Mouse (Mus musculus): ENCODE measurements around the gene Sult6b2. TPM values are rescaled to one million over a fixed set of nuclear protein-coding genes. Genes with fewer than 3 reads are reported as not detected.
A peak's percentile ranks its signal among the peaks of the same experiment; 100 is the strongest.

Sult6b2 gene
- polyA plus RNA-seq, 1 experiment from 2014 or later: 0.25 TPM

DNA sequence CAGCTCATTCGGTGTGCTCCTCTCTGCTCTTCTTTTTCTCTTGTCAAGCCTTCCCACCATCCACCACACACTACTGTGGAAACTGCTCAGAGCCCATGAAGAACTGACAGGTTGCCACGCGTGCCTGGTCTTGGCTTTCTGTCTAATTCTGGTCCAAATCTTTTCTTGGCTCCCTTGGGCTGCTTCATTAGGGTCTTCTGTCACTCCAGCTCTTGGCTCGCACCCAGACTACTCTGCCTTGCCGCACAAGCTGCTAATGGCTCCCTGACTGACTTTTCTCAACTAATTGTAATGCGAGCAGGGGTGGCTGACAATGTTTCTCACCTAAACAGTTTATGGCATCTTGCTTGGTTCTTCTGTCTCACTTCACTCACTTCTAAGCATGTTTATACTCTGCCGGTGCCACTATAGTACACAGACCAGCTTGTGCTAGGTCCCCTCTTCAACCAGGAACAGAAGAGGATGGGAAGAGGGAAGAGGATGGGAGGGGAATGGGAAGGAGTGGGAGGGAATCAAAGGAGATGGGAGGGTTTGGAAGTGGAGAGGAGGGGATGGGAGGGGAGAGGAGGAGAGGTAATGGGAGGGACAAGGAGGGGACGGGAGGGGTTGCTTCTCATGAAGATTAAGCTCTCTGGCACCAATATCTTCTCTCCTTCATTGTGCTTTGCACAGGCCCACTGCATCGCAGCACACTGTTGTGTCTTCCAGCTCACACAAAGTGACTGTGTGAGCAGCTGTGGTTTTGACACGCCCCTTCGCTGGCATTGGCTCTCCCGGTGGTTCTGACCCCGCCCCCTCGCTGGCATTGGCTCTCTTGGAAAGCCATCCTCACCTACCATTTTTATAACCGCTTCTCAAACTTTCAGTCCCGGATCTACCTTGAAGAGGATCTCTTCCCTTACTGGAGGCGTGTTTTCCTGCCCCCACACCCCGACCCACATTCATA is 16.0 kb downstream of the Sult6b2 start:
- Histone ChIP-seq H3K4me1 (ENCODE audit: control insufficient read depth, insufficient read depth, low read length) (peaks cover 6% of the 10 kb centered on the region), H3K27ac (ENCODE audit: low read length) (no peak overlapping the region), H3K4me3 (ENCODE audit: low read depth, low read length) (no peak overlapping the region), H3K4me2 (ENCODE audit: low read length) (no peak overlapping the region), H3K9ac (ENCODE audit: low read depth, low read length) (no peak overlapping the region), H3K9me3 (replicated peaks; ENCODE audit: control insufficient read depth, low read length, poor library complexity, severe bottlenecking) (no peaks in the 10 kb centered on the region), H3K36me3 (ENCODE audit: control insufficient read depth, insufficient read depth, low read length) (no peaks in the 10 kb centered on the region), H3K27me3 (ENCODE audit: control insufficient read depth, insufficient read depth, low read depth, low read length) (no peaks in the 10 kb centered on the region)
- 0 out of 2 replicates have a peak, but pooled peaks have one; percentile 44 for ATAC-seq
- 55% methylated on average over 18 of the region's 18 CpGs for WGBS

DNA sequence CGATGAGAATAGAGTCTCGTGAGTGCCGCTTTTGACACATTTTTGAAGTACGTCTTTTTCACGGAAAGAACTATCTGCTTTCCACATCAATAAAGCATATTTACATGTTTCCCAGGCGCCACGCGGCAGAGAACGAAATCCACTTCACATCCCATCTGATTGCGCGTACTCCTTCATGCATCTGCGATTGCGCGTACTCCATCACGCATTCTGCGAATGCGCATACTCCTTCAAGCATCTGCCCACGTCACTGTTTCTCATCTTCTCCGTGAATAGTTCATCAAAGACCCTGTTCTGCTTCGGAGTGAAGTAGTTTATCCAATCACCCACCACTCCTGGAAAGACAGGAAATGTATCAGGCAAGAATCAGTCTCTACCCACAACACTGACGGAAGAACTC is 18.2 kb downstream of the Sult6b2 start:
- no peak overlapping the region for H3K27ac ChIP-seq (ENCODE audit: low read length)
- no peak overlapping the region for H3K4me2 ChIP-seq (ENCODE audit: low read length)
- no peak for ATAC-seq
- 0 out of 2 replicates have a peak, but pooled peaks cover 2% of the 10 kb centered on the region for H3K4me1 ChIP-seq (ENCODE audit: control insufficient read depth, insufficient read depth, low read length)
- no peaks in the 10 kb centered on the region for H3K9me3 ChIP-seq (replicated peaks; ENCODE audit: control insufficient read depth, low read length, poor library complexity, severe bottlenecking)
- WGBS: 83% methylated on average over 21 of the region's 21 CpGs
- no peaks in the 10 kb centered on the region for H3K27me3 ChIP-seq (ENCODE audit: control insufficient read depth, insufficient read depth, low read depth, low read length)
- H3K36me3 ChIP-seq (ENCODE audit: control insufficient read depth, insufficient read depth, low read length): no peaks in the 10 kb centered on the region
- H3K4me3 ChIP-seq (ENCODE audit: low read depth, low read length): no peak overlapping the region
- H3K9ac ChIP-seq (ENCODE audit: low read depth, low read length): no peak overlapping the region

DNA sequence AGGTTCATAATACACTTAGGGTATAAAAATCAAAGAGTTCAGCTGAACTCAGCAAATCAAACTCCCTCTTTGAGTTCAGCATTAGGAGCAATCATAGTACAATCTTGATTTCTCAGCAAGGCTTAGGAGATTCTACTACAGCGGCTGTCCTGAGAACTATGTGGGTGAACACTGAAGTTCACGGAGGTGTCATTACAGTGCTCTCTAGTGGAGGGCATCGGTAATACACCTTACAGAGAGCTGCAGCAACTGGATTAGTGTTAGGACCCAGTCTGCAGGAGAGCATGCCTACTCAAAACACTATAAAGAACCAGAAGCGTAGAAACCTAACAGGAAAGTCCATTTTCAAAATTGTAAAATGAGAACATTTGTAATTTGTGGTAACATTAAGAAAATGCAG is 19.0 kb downstream of the Sult6b2 start:
- Histone ChIP-seq H3K9me3 (replicated peaks; ENCODE audit: control insufficient read depth, low read length, poor library complexity, severe bottlenecking) (no peaks in the 10 kb centered on the region), H3K36me3 (ENCODE audit: control insufficient read depth, insufficient read depth, low read length) (no peaks in the 10 kb centered on the region), H3K27ac (ENCODE audit: low read length) (no peak overlapping the region), H3K4me2 (ENCODE audit: low read length) (no peak overlapping the region), H3K4me3 (ENCODE audit: low read depth, low read length) (no peak overlapping the region), H3K4me1 (ENCODE audit: control insufficient read depth, insufficient read depth, low read length) (0 out of 2 replicates have a peak, but pooled peaks cover 2% of the 10 kb centered on the region), H3K9ac (ENCODE audit: low read depth, low read length) (no peak overlapping the region), H3K27me3 (ENCODE audit: control insufficient read depth, insufficient read depth, low read depth, low read length) (no peaks in the 10 kb centered on the region)
- no peak for ATAC-seq
- WGBS: 32% methylated on average over 4 of the region's 4 CpGs

DNA sequence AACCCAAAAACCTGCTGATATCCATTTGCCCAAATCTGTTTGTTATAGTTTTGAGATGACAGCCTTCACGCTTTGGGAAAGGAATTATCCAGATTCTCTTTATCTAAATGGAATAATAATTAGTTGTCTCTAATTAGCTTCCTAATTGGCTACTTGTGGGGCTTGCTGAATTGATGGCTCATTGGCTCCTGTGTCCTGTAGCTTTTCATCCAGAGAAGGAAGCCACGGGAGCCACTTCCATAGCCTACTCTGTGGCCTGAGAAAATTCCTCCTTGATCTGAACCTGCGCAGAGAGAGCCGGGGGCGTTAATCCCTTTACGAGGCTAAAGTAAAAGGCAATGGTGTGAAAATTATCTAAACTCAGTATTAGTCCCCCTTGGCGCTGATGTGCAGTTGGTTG is 23.0 kb downstream of the Sult6b2 start:
- Histone ChIP-seq H3K9me3 (replicated peaks; ENCODE audit: control insufficient read depth, low read length, poor library complexity, severe bottlenecking) (no peaks in the 10 kb centered on the region), H3K4me3 (ENCODE audit: low read depth, low read length) (no peak overlapping the region), H3K4me1 (ENCODE audit: control insufficient read depth, insufficient read depth, low read length) (0 out of 2 replicates have a peak, but pooled peaks cover 2% of the 10 kb centered on the region), H3K4me2 (ENCODE audit: low read length) (no peak overlapping the region), H3K9ac (ENCODE audit: low read depth, low read length) (no peak overlapping the region), H3K36me3 (ENCODE audit: control insufficient read depth, insufficient read depth, low read length) (no peaks in the 10 kb centered on the region), H3K27ac (ENCODE audit: low read length) (no peak overlapping the region), H3K27me3 (ENCODE audit: control insufficient read depth, insufficient read depth, low read depth, low read length) (no peaks in the 10 kb centered on the region)
- no peak for ATAC-seq
- WGBS: 34% methylated on average over 7 of the region's 7 CpGs

DNA sequence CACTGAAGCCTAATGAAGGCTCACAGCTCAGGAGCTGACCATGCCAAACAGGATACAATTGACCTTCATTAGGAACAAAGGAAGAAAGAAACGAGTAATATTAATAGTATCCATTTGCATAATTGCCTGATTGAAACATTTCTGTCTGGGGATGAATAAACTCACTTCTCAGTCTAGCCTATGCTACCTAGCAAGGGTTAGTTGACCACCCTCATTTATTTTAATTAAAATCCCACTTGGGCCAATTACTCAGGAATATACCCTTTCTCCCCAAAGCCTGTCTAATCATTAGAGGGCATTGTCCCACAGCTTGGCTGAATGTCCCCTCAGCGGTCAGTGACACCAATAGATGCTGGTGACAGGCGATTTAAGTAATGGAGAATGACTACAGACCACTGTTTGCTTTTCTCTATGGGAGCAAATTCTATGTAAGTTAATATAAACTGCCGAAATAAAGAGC is 23.7 kb downstream of the Sult6b2 start:
- Histone ChIP-seq H3K4me3 (ENCODE audit: low read depth, low read length) (no peak overlapping the region), H3K9ac (ENCODE audit: low read depth, low read length) (no peak overlapping the region), H3K36me3 (ENCODE audit: control insufficient read depth, insufficient read depth, low read length) (no peaks in the 10 kb centered on the region), H3K4me1 (ENCODE audit: control insufficient read depth, insufficient read depth, low read length) (0 out of 2 replicates have a peak, but pooled peaks cover 2% of the 10 kb centered on the region), H3K4me2 (ENCODE audit: low read length) (no peak overlapping the region), H3K27me3 (ENCODE audit: control insufficient read depth, insufficient read depth, low read depth, low read length) (no peaks in the 10 kb centered on the region), H3K9me3 (replicated peaks; ENCODE audit: control insufficient read depth, low read length, poor library complexity, severe bottlenecking) (no peaks in the 10 kb centered on the region), H3K27ac (ENCODE audit: low read length) (no peak overlapping the region)
- ATAC-seq: peak; percentile 12; the same call in 1 of the 2 replicates
- 41% methylated on average over 4 of the region's 4 CpGs for WGBS

DNA sequence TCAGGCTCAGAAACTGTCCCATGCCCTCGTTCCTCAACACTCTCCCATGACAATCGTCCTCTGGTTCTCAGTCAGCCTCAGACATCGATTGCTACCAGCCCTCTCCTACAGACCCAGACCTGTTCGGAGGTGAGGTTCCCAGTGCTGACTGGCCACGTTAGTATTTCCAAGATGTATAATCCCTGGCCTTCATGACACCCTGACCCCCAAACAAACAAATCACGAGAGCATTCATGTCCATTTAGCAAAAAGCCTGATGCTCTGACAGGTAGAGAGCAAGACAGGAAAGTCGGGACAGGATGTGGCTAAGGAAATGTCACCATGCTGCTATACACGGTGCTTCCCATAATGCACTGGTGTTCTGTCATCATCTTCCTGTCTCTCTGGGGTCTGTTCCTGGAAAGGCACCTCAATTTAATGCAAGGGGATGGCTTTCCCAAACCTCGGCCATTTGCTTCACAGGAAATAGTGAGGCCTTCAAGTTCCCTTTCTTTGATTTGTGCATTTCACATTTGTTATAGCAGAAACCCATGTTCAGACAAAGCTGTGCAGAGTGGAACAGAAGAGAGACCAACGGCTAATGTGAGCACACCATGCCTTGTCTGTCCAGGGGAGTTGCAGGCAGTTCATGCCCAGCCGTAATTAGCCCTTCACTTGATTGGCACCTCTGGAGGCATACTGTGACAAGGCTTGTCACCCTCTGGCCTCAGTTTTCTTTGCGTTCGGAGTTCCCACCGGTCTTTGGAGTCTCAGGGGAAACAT is 24.3 kb downstream of the Sult6b2 start:
- H3K36me3 ChIP-seq (ENCODE audit: control insufficient read depth, insufficient read depth, low read length): peaks cover 1% of the 10 kb centered on the region; the same call in 1 of the 2 replicates
- no peak overlapping the region for H3K27ac ChIP-seq (ENCODE audit: low read length)
- 46% methylated on average over 14 of the region's 14 CpGs for WGBS
- H3K9me3 ChIP-seq (replicated peaks; ENCODE audit: control insufficient read depth, low read length, poor library complexity, severe bottlenecking): no peaks in the 10 kb centered on the region
- peak; percentile 71 for ATAC-seq
- H3K4me1 ChIP-seq (ENCODE audit: control insufficient read depth, insufficient read depth, low read length): 0 out of 2 replicates have a peak, but pooled peaks cover 2% of the 10 kb centered on the region
- H3K4me2 ChIP-seq (ENCODE audit: low read length): no peak overlapping the region
- no peaks in the 10 kb centered on the region for H3K27me3 ChIP-seq (ENCODE audit: control insufficient read depth, insufficient read depth, low read depth, low read length)
- H3K4me3 ChIP-seq (ENCODE audit: low read depth, low read length): no peak overlapping the region
- no peak overlapping the region for H3K9ac ChIP-seq (ENCODE audit: low read depth, low read length)

DNA sequence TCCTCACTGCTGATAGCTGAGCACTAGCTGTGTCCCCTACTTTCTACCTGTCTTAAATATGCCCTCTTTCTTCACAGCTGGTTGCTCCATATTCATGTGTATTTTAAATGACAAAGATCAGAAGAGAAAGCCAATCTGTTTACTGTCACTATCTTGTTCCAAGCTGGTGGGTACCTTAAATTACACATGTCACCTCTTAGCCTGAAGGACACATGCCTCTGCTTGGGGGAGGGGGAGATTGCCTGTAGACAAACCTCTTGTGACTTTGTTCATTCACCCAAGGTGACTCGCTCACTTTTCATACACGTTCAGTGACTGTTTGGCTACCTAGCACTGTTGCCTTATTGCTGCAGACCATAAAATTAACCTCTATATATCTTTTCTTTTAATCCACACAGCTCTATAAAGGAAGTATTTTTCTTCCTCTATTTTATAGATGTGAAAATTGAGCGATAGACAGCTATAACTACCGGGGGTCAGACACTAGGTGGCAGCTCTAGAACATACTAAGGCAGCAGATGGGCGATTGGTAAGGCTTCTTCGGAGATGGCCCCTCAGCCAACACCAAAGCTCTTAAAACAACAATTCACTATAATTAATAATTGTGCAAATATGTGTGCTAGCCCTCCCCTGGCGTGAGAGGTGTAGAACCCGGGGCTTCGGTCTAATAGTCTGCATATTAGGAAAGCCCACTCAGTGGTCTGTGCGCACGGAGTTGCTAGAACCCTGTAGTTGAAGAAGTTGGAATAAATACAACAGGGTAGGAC is 25.1 kb downstream of the Sult6b2 start:
- WGBS: 47% methylated on average over 11 of the region's 11 CpGs
- Histone ChIP-seq H3K4me3 (ENCODE audit: low read depth, low read length) (no peak overlapping the region), H3K27ac (ENCODE audit: low read length) (no peak overlapping the region), H3K36me3 (ENCODE audit: control insufficient read depth, insufficient read depth, low read length) (peaks cover 6% of the 10 kb centered on the region; the same call in 1 of the 2 replicates), H3K4me1 (ENCODE audit: control insufficient read depth, insufficient read depth, low read length) (0 out of 2 replicates have a peak, but pooled peaks cover 2% of the 10 kb centered on the region), H3K9ac (ENCODE audit: low read depth, low read length) (no peak overlapping the region), H3K4me2 (ENCODE audit: low read length) (no peak overlapping the region), H3K27me3 (ENCODE audit: control insufficient read depth, insufficient read depth, low read depth, low read length) (no peaks in the 10 kb centered on the region), H3K9me3 (replicated peaks; ENCODE audit: control insufficient read depth, low read length, poor library complexity, severe bottlenecking) (no peaks in the 10 kb centered on the region)
- peak; percentile 72 for ATAC-seq

DNA sequence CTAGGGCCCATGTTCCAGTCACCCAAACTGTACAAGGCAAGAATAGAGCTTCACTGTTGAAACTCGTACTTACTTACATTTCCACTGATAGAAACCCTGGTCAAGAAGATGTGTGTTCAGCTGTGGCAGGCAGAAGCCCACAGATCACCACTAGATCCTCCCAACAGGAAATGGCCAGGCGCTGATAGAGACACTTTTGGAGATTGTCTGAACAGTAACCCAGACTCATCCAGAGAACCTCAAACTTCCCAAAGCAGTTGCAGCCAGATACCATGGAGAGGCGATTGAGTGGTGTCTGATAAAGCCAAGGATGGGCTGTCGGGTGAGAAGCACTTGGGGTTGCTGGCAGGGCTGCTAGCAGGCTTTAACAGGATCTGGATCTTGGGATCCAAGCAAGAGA is 27.4 kb downstream of the Sult6b2 start:
- WGBS: 84% methylated on average over 4 of the region's 4 CpGs
- no peaks in the 10 kb centered on the region for H3K27me3 ChIP-seq (ENCODE audit: control insufficient read depth, insufficient read depth, low read depth, low read length)
- H3K36me3 ChIP-seq (ENCODE audit: control insufficient read depth, insufficient read depth, low read length): peaks cover 18% of the 10 kb centered on the region
- no peak overlapping the region for H3K27ac ChIP-seq (ENCODE audit: low read length)
- H3K4me1 ChIP-seq (ENCODE audit: control insufficient read depth, insufficient read depth, low read length): 0 out of 2 replicates have a peak, but pooled peaks cover 2% of the 10 kb centered on the region
- H3K4me3 ChIP-seq (ENCODE audit: low read depth, low read length): no peak overlapping the region
- no peak for ATAC-seq
- H3K9ac ChIP-seq (ENCODE audit: low read depth, low read length): no peak overlapping the region
- no peaks in the 10 kb centered on the region for H3K9me3 ChIP-seq (replicated peaks; ENCODE audit: control insufficient read depth, low read length, poor library complexity, severe bottlenecking)
- no peak overlapping the region for H3K4me2 ChIP-seq (ENCODE audit: low read length)

Data from midbrain, embryonic 16.5 days (tissue).